Mouse (Mus musculus): ENCODE results near the gene Hmx1. TPM values are rescaled to one million over a fixed set of nuclear protein-coding genes. Genes with fewer than 3 reads are reported as not detected.

The Hmx1 gene
- total RNA-seq, 2 experiments from 2014 or later: 0.23 TPM; not detected in 1

DNA sequence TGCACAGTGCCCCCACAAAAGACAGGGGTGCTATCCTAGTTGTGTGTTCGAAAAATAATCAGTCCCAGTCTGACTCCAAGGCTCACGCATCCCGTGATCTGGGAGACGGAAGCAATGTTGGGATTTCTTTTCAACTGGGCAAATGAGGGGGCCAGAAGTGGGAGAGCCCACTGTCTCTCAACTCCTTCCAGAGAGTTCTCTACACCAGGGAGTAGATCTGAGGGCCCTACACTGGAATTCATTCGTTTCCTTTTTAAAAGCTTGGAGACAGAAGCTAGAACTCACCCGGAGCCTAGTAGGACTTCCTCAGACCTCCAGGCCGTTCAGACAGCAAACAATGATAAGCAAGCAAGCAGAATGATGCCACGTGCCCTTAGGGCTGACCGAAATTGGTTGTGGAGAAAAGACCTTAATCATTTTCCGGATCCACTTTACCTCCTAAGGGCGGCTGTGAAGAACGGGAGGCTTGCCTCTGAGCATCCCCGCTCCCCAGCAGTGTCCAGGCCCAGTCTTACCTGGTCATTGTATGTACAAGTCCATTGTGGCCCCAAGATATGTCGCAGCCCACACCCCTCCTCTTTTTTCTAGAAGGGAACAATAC, 9.5 kb downstream of the Hmx1 start:
- no peak for DNase-seq

DNA sequence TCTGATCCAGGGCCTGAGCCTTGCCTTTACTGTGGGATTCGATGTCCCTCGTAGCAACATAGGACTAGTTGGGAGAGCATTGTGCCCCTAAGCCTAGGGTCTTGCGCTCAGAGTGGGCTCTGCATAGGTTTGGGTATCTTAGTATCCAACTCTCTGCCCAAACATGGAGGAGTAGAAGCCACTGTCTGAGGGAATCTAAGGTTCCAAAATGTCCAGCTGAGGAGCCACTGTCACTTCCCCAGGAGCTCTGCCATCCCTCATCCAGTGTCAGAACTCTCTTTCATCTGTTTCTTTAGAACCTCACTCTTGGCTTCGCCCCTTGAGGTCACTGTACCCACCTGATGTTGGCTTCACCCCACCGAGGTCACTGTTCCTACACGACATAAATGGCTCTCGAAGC, 10.2 kb downstream of the Hmx1 start:
- DNase-seq: no peak

DNA sequence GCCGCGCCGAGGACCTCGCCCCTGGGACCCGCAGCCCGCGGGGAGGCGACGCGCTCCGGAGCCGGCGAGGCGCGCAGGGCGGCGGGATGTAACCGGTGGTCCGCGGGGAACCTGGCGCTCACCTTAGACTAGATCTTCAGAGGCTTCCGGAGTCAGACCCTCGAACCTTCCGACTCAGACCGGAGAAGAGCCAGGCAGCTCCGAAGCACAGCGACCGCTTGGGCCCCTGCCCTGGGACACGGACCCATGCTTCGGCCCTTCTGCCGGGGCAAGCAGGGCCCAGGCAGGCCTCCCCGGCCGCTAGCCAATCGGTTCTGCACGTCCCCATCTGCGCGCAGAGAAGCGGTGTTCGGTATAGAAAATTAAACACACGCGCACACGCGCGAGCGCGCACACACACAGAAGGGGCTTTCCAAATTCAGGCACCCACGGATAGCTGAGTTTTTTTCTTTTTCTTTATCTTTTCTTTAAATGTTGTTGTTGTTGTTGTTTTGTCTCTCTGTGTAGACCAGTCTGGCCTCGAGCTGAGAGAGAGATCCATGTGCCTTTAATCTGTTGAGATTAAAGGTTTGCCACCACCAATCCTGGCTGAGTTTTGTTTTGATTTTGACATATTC, 10.9 kb downstream of the Hmx1 start:
- no peak for DNase-seq

DNA sequence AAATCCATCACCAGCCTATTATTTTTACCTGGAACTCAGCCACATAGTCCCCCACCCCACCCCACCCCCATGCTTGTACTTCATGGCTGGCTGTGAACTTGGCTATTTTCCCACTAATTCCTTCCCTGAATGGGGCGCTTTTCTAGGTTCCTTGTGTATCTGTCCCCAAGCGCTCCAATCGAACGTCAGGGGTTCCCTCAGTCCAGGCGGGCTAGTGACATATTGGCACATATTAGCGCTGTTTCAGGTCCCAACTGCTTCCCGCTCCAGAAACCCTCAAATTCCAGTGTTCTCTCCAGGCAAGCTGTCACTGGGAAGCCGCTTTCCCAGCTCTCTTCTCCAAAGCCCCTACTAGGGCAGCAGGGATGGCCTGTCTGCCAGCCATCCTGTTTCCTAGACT, 12.3 kb downstream of the Hmx1 start:
- DNase-seq: no peak

DNA sequence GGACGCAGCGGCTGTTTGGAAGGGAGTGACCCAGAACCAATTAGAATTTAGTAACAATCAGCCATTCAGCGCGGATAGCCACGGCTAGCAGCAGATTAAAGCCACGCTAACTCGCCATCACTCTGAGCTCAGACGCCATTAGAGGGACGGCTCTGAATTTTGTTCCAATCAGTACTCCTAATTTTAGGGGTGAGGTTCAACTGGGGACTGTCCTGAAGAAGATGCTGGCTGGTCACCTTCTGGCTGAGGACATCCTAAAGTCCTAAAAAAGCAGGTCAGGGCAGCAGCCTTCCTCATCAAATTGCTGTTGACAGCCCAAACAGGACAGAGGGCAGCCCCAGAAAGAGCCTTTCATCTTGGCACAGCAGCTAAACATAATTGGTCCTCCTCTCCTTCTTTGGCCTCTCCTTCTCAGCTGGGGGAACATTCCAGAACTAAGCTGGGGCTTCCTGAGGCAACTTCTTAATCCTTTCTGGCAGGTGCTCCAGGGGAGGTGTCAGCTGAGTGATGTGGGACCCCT, 18.6 kb downstream of the Hmx1 start:
- DNase-seq: no peak

DNA sequence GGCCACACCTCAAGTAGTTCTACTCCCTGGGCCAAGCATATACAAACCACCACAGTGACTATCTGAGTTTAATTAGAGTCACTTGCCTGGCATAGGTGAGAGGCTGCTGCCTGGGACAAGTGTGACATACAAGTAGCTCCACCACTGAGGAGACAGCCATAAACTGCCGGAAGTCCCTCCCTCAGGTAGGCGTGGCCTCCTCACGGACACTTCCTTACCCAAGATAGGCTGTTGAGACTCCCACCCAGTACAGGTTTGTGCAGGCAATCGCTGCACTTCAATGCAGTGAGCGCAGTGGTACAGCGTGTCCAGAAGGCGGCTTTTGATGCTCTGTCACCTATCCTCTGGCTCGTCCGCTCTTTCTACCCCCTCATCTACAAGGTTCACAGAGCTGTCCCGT, 22.1 kb downstream of the Hmx1 start:
- DNase-seq: no peak

DNA sequence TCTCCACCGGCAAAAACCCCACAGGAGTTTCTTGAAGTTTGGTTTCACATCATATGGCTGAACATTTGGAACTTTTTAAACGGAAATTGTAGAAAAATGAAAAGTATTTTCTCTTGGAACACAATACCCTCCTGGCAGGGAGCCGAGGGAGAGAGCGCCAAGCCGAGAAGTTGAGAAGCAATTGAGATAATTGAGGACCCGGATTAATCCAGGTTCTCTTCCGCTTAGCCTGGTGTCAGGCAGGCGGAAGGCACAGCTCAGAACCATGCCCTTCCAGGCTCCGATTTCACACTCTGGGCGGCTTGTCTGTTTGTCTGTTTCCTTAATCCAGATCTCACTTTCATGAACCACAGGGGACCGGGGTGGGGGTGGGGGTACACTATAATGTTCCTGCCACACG, 23.9 kb downstream of the Hmx1 start:
- no peak for DNase-seq

DNA sequence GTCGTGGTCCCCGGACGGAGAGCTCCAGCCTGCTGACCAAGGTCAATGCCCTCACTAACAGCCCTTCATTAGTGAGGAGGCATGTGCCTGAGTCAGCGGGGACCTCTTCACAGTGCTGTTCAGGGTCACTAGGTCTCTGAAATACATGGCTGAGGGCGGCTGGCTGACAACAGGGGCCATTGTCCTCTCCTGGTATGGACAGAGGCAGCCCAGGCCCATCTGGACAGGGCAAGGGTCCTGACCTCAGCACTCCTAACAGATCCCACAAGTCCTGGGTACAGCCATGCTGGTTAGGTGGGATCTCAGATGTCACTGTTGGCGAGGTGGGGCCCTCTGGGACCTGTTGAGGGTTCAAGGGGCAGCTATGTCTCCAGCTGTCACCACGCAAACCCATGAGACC, 28.8 kb downstream of the Hmx1 start:
- DNase-seq: peak in 1 of 2 experiments; percentile 8

DNA sequence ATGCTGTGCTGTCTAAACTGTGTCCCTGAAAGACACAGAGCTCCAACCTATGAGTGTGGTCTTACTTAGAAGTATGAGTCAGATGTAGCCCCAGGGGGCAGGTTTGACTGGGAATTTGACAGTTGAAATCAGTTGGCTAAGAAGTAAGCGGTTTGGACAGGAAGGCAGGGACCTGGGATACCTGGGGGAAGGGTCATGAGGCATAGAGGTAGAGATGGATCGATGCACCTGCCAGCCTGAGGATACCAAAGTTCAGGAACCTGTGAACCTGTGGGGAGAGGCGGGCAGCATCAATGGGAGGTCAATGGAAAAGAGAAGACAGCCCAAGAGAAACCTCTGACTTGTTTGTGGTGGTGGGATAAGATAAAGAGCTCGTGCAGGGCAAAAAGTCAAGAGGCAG, 32.7 kb downstream of the Hmx1 start:
- no peak for DNase-seq

DNA sequence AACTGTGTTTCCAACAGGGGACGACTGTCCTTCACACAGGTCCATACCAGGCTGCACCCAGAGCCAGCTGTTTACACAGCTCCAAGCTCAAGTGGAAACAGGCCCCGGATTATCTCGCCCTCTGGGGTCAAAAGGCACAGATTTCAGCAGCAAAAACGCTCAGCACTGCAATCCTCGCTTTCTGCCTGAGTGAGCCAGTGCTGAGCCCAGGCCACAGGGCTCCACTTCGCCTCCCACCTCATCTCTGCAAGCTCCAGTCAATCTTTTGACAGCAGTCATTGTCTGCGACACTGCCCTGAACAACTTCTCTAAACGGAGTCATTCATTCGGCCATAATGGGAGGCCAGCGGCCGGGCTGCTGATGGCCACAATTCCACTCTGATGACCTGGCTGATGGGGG, 36.3 kb downstream of the Hmx1 start:
- peak in 1 of 2 experiments; percentile 12 for DNase-seq

DNA sequence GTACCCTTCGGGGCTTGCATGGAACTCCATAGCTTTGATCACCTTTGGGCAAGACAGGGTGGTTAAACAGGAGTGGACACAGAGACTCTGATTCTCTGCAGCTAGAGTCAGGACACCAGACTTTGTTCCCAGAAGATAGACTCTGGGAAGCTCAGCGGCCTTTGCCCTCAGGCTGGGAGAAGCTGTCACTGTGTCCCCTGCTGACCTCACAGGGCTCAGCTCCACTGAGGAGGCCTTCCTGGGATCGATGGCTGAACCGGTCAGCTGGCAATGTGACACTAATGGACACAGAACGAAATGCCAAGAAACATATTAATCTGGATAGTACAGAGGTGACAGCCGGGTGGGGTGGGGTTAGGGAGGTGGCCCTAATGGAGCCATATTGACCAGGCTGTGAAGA, 39.0 kb downstream of the Hmx1 start:
- peak in 1 of 2 experiments; percentile 6 for DNase-seq

DNA sequence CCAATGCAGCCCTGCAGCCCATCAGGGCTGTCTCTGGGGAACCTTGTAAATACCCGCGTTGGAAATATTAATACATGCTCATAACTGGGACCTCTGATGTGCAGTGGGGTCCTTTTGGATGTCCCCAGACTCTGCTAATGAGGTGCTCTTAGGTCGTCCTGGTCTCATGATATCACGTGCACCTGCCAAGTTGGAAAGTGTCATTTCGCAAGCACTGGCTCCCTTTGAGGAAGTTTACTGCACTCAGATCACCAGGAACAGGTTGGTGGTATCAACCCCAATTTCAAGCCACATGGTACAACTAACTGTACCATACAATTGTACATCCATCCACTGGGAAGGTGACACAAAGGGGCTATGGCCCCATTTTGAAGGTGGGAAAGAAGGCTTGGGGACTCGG, 39.5 kb downstream of the Hmx1 start:
- DNase-seq: no peak

DNA sequence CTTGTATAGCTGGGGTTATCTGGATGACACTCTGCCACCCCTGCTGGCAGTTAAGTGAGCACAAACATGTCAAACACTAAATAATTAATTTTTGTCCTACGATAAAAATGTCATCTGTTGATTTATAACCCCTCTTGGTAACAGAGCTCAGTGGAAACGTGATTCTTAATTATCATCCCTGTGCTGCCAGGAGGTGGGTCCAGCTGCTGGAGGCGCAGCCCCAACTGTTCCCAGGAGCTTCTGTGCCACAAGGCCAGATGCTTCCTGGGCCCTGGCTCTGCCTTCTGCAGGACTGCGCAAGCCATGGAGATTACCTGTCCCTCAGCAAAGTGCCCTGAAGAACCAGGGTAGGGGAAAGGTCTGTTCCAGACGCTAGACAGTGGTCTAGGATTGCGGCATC, 43.2 kb downstream of the Hmx1 start:
- DNase-seq: no peak

DNA sequence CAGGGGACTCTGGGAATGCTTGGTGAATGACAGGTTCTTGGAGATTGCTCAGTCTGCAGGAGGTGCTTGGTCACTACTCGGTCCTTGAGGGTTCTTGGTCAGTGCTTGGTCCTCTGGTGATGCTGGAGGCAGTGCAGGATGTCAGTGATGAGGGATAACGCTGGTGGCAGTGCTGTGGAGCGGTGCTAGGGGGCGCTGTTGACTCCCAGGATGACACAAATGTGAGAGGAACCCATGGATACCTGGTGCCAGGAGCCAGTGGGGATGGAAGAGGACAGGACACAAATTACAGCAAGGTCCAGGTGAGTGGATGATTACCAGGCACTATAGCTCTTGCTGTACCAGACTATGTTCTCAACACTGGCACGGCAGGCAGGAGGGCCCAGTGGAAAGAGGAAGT, 45.1 kb downstream of the Hmx1 start:
- no peak for DNase-seq

DNA sequence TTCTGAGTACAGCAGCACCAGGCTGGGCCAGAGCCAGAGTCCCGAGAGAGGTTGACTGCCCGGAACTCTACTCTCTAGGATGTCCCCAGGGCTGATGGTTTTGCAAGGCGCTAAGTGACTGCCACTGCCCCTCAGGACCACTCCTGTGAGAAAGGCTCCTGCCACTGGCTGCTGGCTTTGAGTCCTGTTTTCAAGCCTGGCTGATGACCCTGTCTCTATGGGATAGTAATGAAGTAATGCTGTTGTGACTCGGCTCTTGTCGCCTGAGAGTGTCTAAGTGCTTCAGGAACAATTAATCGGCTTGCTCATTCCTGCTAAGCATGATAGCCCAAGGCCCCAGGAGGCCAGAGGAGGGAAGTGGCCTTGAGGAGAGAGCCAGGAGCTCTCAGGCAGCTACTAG, 45.8 kb downstream of the Hmx1 start:
- no peak for DNase-seq

DNA sequence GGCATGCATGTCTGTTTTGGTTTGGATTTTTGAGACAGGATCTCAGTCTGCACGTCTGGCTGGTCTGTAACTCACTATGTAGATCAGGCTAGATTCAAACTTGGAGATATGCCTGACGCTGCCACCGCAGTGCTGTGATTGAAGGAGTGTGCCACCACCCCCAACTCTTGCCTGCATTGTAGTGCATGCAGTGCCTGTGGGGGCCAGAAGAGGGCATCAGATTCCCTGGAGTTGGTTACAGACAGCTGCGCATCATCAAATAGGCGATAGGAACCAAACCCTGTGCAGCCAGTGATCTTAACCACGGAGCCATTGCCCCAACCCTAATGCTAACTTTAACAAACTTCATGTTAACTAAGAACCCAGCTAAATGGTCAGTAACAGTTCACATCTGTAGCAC, 49.9 kb downstream of the Hmx1 start:
- DNase-seq: no peak

DNA sequence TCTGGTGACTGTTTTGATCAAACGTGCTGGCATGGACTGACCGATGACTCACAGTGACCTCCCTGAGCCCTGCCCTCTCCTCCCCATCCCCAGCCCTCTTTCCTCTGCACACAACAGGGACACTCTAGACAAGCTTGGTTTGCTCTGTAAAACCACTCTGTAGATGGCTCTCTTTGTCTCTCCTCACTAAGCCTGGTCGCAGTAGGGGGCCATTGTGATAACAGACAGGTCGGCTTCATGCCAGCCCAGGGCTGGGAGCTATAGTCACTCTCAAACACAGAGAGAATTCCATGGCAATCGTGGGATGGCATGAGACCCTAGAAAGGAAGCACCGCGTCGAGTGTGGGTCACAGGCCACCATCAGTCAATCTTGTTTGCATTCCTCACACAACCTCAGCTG, 51.6 kb downstream of the Hmx1 start:
- DNase-seq: no peak

DNA sequence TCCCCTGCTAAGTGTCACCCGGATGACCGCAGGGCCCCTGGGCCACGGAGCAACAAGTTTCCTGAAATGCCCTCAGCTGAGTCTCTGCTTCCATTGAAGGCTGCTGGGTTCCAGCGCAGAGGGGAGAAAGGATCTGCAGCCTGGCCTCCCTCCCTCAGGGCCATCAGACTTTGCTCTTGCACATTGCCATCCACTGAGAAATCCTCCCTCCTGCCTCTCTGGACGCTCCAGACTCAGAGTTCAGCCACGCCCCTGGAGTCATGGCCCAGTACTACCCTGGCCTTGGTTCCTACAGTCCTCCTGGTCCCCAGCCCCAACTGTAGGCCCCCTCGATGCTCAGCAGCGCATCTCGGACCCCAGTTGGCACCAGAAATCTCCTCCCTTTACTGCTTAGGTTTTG, 52.5 kb downstream of the Hmx1 start:
- no peak for DNase-seq

DNA sequence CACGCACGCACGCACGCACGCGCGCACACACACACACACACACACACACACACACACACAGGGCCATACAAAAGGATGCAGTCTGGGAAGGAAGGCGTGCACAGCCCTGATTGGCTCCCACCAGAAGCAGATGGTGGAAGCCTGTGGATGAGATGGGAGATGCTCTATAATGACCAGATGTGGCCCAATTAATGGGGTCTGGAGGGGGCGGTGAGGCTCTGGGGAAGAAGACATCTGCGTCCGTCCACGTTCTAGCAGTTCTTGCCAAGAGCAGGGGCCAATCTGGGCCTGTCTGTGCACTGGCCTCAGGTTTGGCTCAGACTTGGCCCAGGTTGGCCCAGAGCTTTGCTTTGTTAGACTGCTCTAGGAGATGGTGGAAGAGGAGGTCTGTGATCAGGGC, 55.8 kb downstream of the Hmx1 start:
- DNase-seq: no peak

DNA sequence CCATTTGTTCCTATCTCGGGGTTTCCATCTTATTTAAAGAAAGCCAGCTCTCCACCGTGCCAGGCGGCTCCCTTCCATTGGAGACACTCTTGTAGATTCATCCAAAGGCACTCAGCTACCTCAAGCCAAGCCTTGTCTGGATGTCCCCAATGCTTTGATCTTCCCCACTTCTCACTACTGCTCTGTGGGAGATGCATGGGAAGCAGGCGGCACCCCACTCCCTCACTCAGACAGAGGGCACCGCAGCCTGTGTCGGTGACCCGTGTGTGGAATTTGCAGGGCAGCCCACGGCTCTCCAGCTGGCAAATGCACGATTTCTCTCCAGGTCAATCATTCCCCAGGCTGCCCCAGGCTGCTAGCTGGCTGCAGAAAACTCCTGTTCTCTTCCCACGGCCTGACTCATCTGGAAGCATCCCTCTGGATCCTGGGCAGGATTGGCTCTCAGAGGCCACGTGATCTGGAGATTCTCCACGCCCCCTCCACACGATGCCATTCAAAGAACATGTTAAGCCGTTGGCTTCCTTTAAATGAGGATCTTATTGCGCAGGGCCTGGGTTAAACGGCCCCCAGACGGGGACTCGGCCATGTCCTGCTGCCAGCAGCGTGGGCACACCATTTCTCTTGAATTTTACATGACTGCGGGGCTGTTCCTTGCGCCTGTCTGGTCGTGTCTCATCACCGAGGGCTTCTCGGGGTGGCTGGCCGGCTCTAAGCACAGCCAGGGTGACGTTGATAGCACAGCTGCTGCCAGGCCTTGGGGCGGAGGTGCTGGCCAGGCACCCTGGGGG, 58.9 kb downstream of the Hmx1 start:
- DNase-seq: peak; percentile 12 to 27

All from adrenal gland, postnatal 36 days (tissue).